Mouse (Mus musculus) retina, postnatal 1 day (tissue): ENCODE results near the gene Il16.
A peak's percentile ranks its signal among the peaks of the same experiment; 100 is the strongest.

Experiments used
- DNase-seq: peaks from one replicate; pipeline ENCODE4 v3.0.0-alpha.2; 2012

Il16 gene

DNA sequence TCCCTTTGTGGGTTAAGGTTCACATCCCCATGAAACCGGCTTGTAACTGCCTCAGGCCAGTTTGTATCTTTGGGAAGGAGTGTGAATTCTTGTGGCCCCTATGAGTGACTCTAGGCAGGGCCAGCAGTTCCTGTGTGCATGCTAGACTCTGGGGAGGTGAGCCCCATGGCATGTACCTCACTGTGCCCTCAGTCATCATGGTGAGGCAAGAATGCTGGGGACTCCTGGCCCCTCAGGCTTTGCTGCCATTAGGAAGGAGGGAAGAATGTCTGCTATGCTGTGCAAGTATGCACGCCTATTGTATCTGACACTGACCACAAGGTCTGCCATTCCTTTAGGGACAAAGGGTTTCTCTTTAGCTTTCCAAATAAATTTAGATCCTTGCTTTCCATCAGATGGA, 104.4 kb downstream of the Il16 start:
- DNase-seq: no peak

DNA sequence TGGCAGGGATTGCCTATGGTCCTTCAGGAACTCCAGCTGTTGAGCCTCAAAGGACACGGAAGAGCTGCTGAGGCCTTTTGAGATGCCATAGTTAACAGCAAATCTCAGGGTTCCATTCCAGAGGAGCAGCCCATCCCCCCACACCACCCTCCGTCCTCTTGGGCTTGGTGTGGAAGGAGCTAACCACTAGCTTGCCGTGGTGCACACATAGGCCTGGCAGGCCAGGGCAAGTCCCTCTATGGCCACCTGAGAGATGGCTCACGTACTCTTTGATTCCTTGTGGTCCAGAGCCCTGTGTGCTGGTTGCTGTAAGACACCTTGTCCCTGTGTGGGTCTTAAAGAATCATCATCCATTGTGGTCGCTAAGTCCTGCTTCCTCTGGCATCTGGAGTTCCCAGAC, 104.9 kb downstream of the Il16 start:
- DNase-seq: no peak

DNA sequence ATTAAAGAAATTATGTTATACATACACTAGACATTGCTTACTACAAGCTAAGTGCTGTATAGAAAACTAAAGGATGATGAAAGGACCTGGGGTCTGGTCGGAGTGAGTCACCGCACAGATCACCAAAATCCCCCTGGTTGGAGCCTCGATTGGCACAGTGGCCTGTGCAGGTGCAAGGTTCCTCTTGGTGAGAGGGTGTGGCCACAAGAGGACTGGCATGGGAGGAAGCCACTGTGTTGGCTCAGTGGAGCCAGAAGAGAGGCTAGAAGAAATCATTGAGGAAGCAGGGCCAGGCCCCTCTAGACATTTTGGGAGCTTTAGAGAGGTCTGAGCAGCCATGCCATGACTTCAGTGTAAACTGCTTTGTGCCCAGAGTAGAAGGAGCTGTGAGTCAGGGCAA, 106.4 kb downstream of the Il16 start:
- no peak for DNase-seq

DNA sequence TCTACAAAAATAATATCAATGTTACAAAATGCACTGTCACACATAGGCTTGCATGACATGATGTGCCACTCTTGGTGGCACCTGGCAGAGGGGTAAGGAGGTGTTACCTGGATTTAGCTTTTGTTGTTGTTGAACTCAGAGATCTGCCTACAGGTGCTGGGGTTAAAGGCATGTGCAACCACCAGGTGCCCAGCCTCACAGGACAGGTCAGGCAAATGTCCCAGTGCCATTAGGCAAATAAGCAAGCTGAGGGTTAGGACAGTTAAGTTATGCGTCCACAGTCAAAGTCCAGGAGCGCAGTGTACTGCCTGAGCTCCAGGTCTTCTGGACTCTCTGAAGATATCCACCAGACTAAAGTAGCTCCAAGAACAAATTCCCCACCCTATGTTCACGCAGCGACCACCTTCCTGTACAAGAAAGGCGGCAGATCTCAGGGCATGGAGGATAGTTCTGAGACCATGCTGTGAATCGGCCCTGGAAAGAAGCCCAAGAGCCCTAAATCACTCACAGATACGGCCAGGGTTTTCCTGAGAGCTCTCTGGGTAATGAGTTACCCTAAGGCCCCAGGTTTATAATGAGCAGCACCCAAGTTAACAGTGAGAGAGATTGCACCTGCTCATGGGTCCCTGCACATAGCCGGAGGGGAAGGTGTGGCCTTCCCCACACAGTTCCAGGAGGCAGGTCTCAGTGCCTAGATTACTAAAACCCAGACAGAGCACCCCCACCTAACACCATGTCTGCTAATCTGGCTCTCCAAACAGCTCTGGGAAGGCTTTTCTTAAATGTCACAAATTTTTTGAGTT, 107.5 kb downstream of the Il16 start:
- no peak for DNase-seq

DNA sequence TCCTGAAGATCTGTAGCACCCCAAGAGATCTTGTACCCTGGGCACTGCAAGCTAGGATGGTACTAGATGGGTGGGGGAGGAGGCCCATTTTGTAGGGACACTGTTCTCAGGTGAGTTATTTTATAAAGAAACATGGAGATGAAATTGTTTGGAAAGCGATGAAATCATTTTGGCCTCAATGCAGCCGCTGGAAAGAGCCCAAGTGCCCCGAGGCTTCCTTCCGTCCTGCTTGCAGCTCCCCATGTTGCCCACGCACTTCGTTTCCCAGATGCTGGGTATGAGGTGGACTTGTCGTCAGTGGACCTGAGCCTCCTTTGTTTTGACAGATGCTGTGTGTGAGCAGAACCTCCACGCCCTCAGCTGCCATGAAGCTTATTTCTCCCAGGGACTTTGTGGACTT, 109.1 kb downstream of the Il16 start:
- DNase-seq: peak; percentile 10

DNA sequence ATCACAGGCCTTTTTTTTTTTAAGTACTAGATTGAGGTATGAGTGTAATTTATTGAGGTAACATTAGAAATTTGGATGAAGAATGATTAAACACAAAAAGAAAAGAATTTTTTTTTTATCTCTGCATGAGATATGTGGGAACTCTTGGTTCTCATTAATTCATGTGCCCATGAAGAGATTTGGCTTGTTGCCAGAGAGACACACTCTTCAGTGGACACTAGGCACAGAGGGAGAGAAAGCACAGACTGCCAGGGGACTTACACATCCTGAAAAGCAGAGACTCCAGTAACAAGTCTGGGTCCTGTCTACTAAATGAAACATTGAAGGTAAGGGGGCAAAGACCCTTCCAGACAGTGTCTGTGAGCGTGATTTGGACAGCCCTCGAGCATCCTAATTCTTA, 109.8 kb downstream of the Il16 start:
- DNase-seq: peak; percentile 71

DNA sequence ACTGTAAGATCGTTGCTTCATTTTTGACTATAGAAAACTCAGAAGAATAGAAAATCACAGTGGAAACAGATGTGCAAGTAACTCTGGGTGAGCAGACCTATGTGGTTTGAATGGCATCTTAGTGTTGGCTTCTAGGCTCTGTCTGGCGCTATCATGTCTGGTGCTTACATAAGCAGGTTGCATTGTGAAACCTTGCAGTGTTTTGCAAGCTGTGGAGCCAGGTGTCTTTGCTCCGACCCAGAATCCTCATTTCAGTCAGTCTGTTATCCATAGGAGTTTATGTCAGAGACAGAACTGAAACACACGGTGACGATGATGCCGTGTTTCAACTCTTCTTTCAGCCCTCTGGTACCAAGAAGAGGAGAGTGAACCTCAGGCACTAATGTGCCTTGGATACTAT, 111.7 kb downstream of the Il16 start:
- DNase-seq: no peak

DNA sequence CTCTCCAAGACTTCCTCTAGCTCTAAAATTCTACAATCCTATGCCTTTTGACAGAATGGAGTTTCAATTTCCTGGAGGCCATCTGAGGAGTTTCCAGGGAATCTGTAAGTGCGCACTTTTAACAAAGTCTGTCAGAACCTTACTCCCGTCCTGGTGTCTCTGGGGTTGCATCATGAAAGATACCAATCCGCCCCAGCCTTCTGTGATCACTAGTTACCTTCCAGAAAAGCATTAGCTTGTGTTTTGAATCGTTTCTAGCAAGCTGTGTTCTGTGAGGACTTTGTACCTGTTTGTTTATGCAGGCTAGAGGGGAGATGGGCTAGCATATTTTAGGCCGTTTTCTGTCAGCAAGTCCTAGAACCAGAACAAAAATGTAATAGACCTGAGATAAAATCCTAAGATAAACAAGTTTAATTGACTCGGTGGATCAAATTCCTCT, 112.8 kb downstream of the Il16 start:
- DNase-seq: no peak

DNA sequence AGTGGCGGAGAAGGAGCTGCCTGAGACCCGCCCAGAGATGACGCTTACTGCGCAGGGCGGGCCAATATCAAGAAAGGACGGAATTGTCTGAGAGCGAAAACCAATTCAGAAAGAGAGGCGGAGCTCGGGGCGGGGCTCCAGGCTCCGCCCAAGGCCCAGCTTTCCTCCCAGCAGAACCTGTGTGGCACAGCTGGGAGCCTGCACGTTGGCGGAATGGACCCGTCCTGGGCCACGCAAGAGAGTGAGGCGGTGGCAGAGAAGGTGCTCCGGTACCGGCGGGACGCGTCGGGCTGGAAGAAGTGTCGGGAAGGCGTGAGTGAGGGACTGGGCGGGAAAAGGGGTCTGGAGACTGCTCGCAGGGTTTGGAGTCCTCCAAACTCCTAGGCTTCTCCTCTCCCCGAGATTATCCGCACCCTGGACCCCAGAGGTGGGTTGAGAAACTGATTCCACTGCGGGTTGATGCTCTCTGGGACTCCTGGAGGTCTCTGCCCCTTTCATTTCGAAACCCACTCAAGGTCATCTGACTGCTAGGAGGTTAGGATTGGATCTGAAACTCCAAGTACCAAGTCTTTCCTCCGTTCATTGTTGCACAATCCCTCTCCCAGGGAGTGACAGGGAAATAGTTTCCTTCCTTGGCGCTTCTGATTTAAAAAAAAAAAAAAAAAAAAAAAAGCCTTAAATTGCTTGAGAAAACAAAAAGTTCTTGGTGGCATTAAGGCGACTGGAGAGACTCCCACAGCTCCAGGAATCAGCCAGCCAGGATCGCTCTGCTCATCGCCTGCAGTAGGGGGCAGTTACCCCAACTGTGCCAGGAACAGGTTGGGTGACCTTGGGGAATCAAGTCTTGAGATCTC, 113.5 kb downstream of the Il16 start, which contains the start of gene Stard5:
Stard5 (plus strand) TSS at position 132 of the 854 bp plus-strand sequence.
- peak; percentile 95 for DNase-seq

DNA sequence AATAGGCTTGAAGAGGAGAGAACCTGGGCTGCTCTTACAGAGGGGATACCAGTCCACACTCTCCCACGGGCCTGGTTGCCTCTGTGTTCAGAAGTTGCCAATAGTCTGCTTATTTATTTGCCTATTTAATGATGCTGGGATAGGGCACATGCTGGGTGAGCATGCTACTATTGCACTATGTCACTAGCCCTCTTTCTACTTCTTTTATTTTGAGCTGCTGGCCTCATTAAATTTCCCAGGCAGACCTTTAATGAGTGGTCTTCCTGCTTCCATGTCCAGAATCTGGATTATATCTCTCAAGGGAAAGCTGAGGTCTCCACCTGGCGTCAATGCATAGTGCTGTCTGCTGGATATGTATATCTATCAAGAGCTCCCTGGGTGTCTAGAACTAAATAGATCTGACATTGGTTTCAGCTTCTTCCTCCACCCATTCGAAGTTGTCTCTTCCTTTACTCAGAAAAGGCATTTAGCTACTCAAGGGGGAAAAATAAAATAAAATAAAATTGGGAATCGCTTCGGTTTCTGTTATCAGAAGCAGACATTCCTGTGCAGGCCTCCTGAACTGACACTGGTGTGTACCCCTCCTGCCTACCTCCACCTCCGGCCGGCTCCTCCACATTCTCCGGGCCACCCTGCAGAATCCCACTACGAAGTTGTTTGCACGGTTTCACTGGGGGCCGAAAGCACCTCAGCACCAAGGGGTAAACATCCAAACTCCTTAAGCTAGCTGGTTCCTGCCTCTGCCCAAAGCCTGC, 114.3 kb downstream of the Il16 start:
- peak; percentile 37 for DNase-seq

DNA sequence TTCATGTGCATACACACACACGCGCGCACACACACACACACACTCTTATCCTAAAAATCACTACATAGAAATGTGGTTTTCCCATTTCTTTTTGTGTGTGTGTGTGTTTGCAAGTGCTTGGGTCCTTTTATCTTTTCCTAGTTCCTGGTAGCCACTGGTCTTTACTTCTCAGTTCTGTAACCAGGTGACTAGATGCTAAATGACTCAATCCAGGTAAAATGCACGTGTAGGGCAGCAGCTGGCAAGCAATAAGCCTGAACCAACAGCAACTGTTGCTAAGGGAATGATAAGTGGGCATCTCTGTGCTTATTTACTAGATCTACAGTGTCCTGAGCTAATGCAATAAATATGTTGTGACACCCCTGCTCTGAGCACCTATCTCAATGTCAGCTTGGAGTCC, 118.2 kb downstream of the Il16 start:
- no peak for DNase-seq

DNA sequence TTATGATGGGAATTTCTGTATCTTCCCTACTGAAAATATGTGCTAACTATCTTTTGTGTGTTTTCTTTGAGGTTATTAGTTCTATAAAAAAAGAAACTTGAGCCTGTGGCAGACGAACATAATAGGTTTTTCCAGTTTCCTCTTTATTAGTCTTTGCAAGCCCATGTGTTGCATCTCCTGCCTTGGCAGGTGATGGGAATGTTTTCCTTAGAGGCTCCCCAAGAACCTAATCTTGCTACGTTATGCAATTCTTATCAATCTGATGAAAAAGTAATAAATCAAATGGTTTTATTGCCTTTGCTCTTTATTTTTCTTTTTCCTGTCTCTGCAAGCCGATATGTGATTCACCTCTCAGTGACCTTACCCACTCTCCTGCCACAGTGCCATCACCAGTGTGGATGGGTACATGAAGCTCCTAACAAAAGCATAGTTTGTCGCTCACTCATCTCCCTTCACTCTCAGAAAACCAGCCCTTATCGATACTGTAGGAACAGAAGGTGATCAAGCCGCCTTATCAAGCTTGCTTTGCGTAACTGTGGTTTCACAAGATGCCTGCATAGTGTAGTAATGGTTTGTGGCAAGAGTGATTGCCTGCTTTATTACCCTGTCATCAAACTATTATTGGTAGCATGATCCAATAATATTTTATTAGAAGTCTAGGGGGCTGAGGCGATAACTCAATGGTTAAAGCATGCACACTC, 118.8 kb downstream of the Il16 start:
- DNase-seq: no peak

DNA sequence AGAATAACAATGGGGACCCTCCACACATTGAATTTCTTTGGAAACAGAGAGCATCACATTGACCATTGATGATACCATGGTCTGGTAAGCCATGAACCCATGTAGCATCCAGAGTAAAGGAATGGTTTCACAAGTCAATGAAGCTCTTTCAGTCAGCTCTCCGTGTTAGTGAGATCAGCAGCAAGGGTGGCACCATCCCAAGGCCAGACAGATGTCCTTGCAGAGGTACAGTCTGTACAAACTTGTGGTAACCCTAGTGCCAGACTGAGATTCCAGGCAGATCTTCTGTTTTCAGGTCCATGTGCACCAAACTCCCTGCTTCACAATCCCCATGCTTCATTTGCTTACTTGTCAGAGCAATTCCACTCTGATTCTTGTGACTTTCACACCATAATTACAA, 121.5 kb downstream of the Il16 start:
- no peak for DNase-seq

DNA sequence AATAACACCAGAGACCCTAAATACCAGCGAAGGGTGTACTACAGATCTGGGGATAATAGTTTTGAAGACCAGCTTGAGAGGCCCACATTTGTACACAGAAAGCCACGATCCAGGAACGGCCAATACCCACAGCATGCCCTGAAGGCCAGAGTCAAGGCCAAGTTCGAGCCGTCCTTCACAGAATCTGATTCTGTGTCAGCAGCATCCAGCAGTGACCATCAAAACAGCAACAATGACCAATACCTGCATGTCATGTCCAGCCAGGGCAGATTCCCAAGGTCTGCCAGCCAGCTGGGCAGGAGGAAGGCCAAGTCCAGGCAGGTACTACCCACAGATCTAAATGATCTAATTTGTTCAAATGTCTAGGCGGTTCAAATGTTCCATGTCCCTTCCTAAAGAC, 122.9 kb downstream of the Il16 start:
- DNase-seq: no peak

DNA sequence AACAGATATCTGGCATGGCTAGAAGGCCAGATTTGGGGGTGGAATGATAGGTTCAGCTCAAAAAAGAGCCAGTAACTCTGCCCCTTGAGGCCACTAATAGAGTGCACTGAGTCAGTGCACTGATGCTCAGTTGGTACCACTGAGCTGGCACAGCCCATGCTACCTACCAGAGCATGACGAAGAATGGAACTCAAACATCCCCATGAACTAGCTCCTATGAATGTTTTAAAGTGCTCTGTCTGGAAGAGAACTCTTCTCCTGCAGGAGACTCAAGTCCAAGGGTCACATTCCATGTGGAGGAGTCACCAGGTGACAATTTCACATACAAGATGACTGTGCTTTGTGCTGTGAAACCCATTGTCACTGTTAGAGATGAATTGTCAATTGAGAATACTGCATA, 126.8 kb downstream of the Il16 start:
- DNase-seq: no peak

DNA sequence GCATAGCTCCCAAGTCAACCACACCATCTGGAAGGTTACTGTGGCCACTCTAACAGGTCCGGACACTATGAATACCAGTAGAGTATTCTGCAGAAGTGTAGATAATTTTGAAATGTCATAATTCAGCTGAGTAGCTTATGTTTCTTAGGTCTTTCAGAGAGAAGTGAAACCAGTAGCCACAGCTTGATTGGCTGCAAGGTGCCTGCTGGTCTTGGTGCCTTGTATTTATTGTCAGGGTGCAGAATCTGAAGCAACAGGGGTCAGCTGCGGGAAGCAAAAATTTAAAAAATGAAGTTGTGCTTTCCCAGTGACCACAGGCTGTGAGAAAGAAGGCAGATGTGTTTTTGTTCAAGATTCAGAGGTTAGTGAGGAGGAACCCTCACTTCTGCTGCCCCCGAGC, 129.3 kb downstream of the Il16 start:
- DNase-seq: no peak

DNA sequence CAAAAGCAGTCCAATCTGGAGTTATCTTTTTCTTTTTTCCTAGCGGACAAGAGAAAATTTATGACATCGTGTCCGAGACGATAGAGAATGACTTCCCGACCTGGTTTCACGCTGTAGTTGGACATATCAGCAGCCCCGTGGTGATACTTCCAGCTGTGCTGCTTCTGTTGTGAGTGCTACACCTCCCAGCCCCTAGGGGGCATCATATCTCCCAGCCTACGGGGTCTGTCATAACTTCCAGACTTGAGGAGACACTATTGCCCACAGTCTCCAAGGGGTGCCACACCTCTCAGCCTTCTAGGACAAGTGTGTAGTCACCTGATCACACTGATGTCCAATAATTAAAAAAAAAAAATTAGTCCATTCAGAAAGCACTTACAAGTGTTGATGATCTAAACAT, 129.7 kb downstream of the Il16 start:
- DNase-seq: no peak

DNA sequence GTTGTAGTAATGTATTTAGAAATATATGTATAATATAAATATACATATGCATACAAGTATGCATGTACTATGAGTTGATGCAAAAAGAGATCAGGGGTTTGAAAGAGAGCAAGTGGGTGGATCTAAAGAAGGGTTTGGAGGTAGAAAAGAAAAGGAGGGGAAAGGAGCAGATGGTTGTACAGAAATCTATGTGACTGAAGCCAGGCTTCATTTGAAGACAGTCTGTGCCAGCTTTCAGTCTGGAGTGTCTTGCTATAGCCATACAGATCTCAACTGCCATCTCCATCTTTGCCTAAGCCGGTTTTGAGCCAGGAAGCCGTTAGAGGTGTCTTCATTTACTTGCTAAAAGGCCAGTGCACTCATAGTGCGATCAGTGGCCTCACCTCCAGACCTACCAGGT, 130.3 kb downstream of the Il16 start:
- DNase-seq: no peak

DNA sequence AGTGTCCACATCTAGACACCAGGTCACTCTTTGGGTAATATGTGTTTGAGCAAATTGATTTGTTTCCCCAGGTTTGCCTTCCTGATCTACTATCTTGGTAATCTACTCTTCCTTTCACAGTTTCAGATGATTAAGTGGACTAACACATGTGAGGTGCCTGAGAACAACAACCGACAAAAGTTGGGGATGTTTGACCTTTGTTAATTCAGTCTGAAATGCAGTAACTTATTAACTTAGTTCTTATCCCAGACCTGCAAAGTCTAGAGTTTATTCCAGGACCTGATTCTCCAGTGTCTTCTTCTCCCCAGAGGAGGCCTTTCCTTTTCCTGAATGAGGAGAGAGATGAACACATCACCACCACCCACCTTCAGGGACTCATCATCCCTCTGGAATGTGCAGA, 133.6 kb downstream of the Il16 start:
- DNase-seq: no peak

DNA sequence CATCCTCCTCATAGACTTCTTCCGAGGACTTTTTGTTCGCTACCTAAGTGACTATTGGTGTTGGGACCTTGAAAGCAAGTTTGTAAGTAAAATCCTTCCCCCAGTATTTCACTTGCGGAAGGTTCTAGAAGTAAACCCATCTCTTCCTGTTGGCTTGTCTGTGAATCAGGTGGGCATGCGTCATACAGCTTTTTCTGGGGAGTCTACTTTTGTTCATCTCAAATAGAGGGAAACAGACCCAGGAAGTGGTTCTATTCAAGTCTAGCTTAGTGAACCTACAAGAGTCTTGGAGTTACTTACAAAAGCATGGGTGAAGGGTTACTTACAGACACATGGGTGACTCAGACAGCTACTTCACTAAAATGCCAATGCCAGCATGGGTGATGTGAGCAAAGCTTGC, 135.6 kb downstream of the Il16 start:
- no peak for DNase-seq

DNA sequence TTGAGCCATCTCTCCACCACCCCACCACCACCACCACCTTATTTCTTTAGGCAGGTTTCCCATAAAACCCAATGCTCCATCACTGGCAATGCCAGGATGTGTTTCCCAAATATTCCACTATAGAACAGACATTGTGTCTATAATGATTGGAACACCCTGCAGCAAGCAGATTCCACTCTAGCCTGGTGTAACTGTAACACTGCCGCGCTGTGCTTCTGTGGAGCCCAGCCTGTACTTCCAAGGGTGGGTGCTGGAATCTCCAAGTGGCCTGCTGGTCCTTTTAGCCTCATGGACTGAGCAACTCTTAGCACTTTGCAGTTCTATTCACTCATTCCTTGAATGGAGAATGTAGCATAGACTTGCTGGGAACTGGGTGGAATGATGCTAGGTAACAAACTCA, 138.7 kb downstream of the Il16 start:
- no peak for DNase-seq

DNA sequence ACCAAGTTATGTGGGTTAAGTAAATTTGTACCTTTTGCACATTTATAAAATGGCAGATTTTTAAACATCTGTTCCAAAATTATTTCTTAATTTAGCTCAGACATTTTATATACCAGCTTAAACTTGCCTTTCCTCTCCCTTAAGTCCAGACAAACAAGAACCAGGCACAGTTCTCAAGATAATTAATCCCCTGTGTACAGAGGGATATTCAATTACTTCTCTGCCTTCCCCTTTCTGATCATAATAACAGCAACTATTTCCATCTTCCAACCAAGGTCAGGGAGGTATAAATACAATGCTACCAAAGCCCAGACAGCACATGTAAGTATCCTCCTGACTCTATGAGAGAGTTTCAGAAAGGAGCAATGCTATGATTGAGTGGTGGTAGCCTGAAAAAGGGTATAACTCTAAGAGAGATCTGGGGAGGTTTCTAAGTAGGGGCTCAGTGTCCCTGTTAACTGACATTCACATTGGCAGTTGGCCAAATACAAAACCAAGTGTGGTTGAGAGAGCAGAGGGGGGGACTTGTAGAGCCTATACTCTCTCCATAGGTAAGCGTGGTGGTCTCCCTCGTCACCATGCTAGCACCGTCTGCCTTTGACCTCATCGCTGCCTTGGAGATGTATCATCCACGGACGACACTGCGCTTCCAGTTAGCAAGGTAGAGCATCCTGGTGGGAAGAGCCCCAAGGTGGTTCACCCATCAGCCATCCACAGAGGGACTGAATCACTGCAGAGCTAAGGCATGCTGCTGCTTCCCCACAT, 141.2 kb downstream of the Il16 start:
- peak; percentile 15 for DNase-seq
